Mouse (Mus musculus): ENCODE data around the gene Myb. TPM values are rescaled to one million over a fixed set of nuclear protein-coding genes. Genes with fewer than 3 reads are reported as not detected.

Myb gene
- total and polyA plus RNA-seq, 3 experiments: 11.1 to 24.0 (median 19.1) TPM

GRCm38 (mm10) chr10:21167165-21167564 lies 6.4 kb upstream of the Myb start:
- DNase-seq (ENCODE audit: extremely low read depth): no peak
- no peak for TF ChIP-seq TCF12 (IDR thresholded peaks at IDR 0.05; ENCODE audit: low read depth, low read length)
- no peak for TF ChIP-seq MXI1 (IDR thresholded peaks at IDR 0.05; ENCODE audit: low read depth, low read length)
- TF ChIP-seq POLR2AphosphoS2 (IDR thresholded peaks at IDR 0.05; ENCODE audit: low read depth, low read length): no peak
- no peak for TF ChIP-seq NELFE (IDR thresholded peaks at IDR 0.05; ENCODE audit: low read depth, low read length)
- no peak for TF ChIP-seq CTCF (conservative IDR thresholded peaks at IDR 0.05 in 1 of 2, IDR thresholded peaks at IDR 0.05 in 1 of 2; ENCODE audit: low read depth in 2 of 2, low read length in 2 of 2)
- TF ChIP-seq E2F4 (IDR thresholded peaks at IDR 0.05; ENCODE audit: insufficient replicate concordance, low read depth, low read length): no peak
- no peak for TF ChIP-seq ZKSCAN1 (IDR thresholded peaks at IDR 0.05; ENCODE audit: borderline replicate concordance, low read depth, low read length)
- no peak for TF ChIP-seq RCOR1 (conservative IDR thresholded peaks at IDR 0.05; ENCODE audit: low read depth, low read length)
- no peak for TF ChIP-seq ZNF384 (IDR thresholded peaks at IDR 0.05; ENCODE audit: low read depth, low read length)
- TF ChIP-seq SIN3A (IDR thresholded peaks at IDR 0.05; ENCODE audit: low read length): no peak
- TF ChIP-seq TBP (conservative IDR thresholded peaks at IDR 0.05; ENCODE audit: low read depth, low read length): no peak
- TF ChIP-seq ZC3H11A (IDR thresholded peaks at IDR 0.05; ENCODE audit: low read depth, low read length): no peak
- no peak for TF ChIP-seq MAFK (IDR thresholded peaks at IDR 0.05; ENCODE audit: insufficient replicate concordance, low read length)
- TF ChIP-seq USF2 (conservative IDR thresholded peaks at IDR 0.05; ENCODE audit: low read depth, low read length): no peak
- no peak for TF ChIP-seq IRF4 (IDR thresholded peaks at IDR 0.05; ENCODE audit: low read depth, low read length)
- no peak for TF ChIP-seq ELF1 (IDR thresholded peaks at IDR 0.05; ENCODE audit: low read depth, low read length)
- no peak for TF ChIP-seq JUN (IDR thresholded peaks at IDR 0.05; ENCODE audit: insufficient read depth, low read depth, low read length)
- no peak for TF ChIP-seq SMC3 (IDR thresholded peaks at IDR 0.05; ENCODE audit: low read depth, low read length)
- no peak for TF ChIP-seq RAD21 (IDR thresholded peaks at IDR 0.05; ENCODE audit: low read depth, low read length)
- H3K36me3 ChIP-seq (replicated peaks in 1 of 2; ENCODE audit: control insufficient read depth in 1 of 2, insufficient read depth in 1 of 2, low read length in 1 of 2): no peaks in the 10 kb centered on the region
- H3K27me3 ChIP-seq (replicated peaks): no peaks in the 10 kb centered on the region
- dilution Hi-C loops (cut with MboI; ENCODE audit: extremely low pct_ligation_motif_present, extremely low pct_unique_long_range_greater_than_20kb, low sequenced_read_pairs): no loop called here
- no peak overlapping the region for H3K4me3 ChIP-seq (replicated peaks in 1 of 3; ENCODE audit: low read depth in 2 of 3, low read length in 2 of 3, poor library complexity in 1 of 3)
- no peak overlapping the region for H3K4me2 ChIP-seq (ENCODE audit: insufficient read depth, low read depth, poor library complexity, severe bottlenecking)
- H3K9ac ChIP-seq (ENCODE audit: insufficient read depth, low read depth): no peak overlapping the region
- H3K27ac ChIP-seq (ENCODE audit: insufficient read depth, low read depth): no peak overlapping the region
- no peaks in the 10 kb centered on the region for H3K79me2 ChIP-seq (replicated peaks; ENCODE audit: control insufficient read depth, extremely low read depth, insufficient read depth, poor library complexity, severe bottlenecking)
- H3K4me1 ChIP-seq (ENCODE audit: control insufficient read depth in 1 of 2, insufficient read depth in 2 of 2): peaks cover 3 to 5% of the 10 kb centered on the region in 2 experiments; a peak in 3 of 4 replicates
- peaks cover 7% of the 10 kb centered on the region for H3K9me3 ChIP-seq (replicated peaks; ENCODE audit: low read length)
- in situ Hi-C loops (cut with MboI; ENCODE audit: low pct_ligation_motif_present, low pct_unique_long_range_greater_than_20kb, low sequenced_read_pairs): no loop called here

GRCm38 (mm10) chr10:21165411-21165810 lies 4.6 kb upstream of the Myb start:
- Histone ChIP-seq H3K27me3 (replicated peaks) (no peaks in the 10 kb centered on the region), H3K4me2 (ENCODE audit: insufficient read depth, low read depth, poor library complexity, severe bottlenecking) (no peak overlapping the region), H3K36me3 (replicated peaks in 1 of 2; ENCODE audit: control insufficient read depth in 1 of 2, insufficient read depth in 1 of 2, low read length in 1 of 2) (no peaks in the 10 kb centered on the region), H3K9ac (ENCODE audit: insufficient read depth, low read depth) (no peak overlapping the region), H3K4me1 (ENCODE audit: control insufficient read depth in 1 of 2, insufficient read depth in 2 of 2) (peaks cover 3 to 14% of the 10 kb centered on the region in 2 experiments), H3K27ac (ENCODE audit: insufficient read depth, low read depth) (no peak overlapping the region), H3K4me3 (replicated peaks in 1 of 3; ENCODE audit: low read depth in 2 of 3, low read length in 2 of 3, poor library complexity in 1 of 3) (no peak overlapping the region), H3K79me2 (replicated peaks; ENCODE audit: control insufficient read depth, extremely low read depth, insufficient read depth, poor library complexity, severe bottlenecking) (peaks cover 3% of the 10 kb centered on the region), H3K9me3 (replicated peaks; ENCODE audit: low read length) (peaks cover 7% of the 10 kb centered on the region)
- in situ Hi-C loops (cut with MboI; ENCODE audit: low pct_ligation_motif_present, low pct_unique_long_range_greater_than_20kb, low sequenced_read_pairs): no loop called here
- TF ChIP-seq CHD1 (IDR thresholded peaks at IDR 0.05; ENCODE audit: low read depth, low read length): no peak
- TF ChIP-seq CTCF (conservative IDR thresholded peaks at IDR 0.05 in 1 of 2, IDR thresholded peaks at IDR 0.05 in 1 of 2; ENCODE audit: low read depth in 2 of 2, low read length in 2 of 2): peak in 1 of 2 experiments; percentile 12; a peak in 1 of 4 replicates
- TF ChIP-seq JUND (conservative IDR thresholded peaks at IDR 0.05; ENCODE audit: low read depth, low read length): no peak
- TF ChIP-seq UBTF (IDR thresholded peaks at IDR 0.05; ENCODE audit: low read depth, low read length): no peak
- dilution Hi-C loops (cut with MboI; ENCODE audit: extremely low pct_ligation_motif_present, extremely low pct_unique_long_range_greater_than_20kb, low sequenced_read_pairs): no loop called here
- DNase-seq (ENCODE audit: extremely low read depth): no peak
